Mouse (Mus musculus): ENCODE measurements around the gene Chst12. TPM values are rescaled to one million over a fixed set of nuclear protein-coding genes. Genes with fewer than 3 reads are reported as not detected.

Chst12 gene
- total RNA-seq, 4 experiments from 2014 or later, result 8.7 to 15.1 (median 10.3) TPM

- DNase-seq, result no peak
Measured at GRCm38 (mm10) chr5:140571201-140571600, 65.9 kb downstream of the Chst12 start.

GRCm38 (mm10) chr5:140571673-140572072 is 66.3 kb downstream of the Chst12 start:
- peak; percentile 45 for DNase-seq

- peak; percentile 20 for DNase-seq
Measured at GRCm38 (mm10) chr5:140572611-140573010, 67.3 kb downstream of the Chst12 start.

Other genes with a start within 250 kb of the Chst12 start
- 10 to 100 TPM; 16.3 to 28.0 (median 21.1) TPM for gene Mad1l1, start 184.0 kb upstream of the Chst12 start, total RNA-seq (2022)
- 10 to 100 TPM; 16.3 to 25.3 (median 22.0) TPM for gene Nudt1, start 183.9 kb upstream of the Chst12 start, total RNA-seq (2022)
- gene Mrm2, start 173.7 kb upstream of the Chst12 start, total RNA-seq (2022), result 10 to 100 TPM; 18.8 to 22.4 (median 21.2) TPM
- 10 to 100 TPM; 14.8 to 21.0 (median 18.5) TPM for gene Snx8, start 116.3 kb upstream of the Chst12 start, total RNA-seq (2022)
- gene Eif3b, start 86.2 kb upstream of the Chst12 start, total RNA-seq (2022), result 100 to 1,000 TPM; 162 to 201 (median 183) TPM
- gene Gm4869, start 59.9 kb upstream of the Chst12 start, total RNA-seq (2022), result under 1 TPM in 3 of 4 experiments, not detected in 1; 0.15 to 0.24 (median 0.22) TPM
- not detected for gene Grifin, start 59.5 kb downstream of the Chst12 start, total RNA-seq (2022)
- 10 to 100 TPM; 11.6 to 18.9 (median 17.2) TPM for gene Lfng, start 101.8 kb downstream of the Chst12 start, total RNA-seq (2022)
- 100 to 1,000 TPM in 1 of 4 experiments, 10 to 100 TPM in 3; 49.8 to 100 (median 77.4) TPM for gene Ttyh3, start 143.5 kb downstream of the Chst12 start, total RNA-seq (2022)
- gene Iqce, start 196.8 kb downstream of the Chst12 start, total RNA-seq (2022), result 10 to 100 TPM; 21.0 to 45.5 (median 36.7) TPM
- gene Brat1, start 199.5 kb downstream of the Chst12 start, total RNA-seq (2022), result 10 to 100 TPM; 22.0 to 24.8 (median 22.9) TPM
- 1 to 10 TPM in 2 of 4 experiments, under 1 TPM in 2; 0.59 to 1.8 (median 1.2) TPM for gene Amz1, start 218.6 kb downstream of the Chst12 start, total RNA-seq (2022)